Mouse (Mus musculus): ENCODE results near the gene Ly6g5c. TPM values are rescaled to one million over a fixed set of nuclear protein-coding genes. Genes with fewer than 3 reads are reported as not detected.
A peak's percentile ranks its signal among the peaks of the same experiment; 100 is the strongest.

Gene Ly6g5c
- polyA plus RNA-seq, 1 experiment from 2014 or later, result not detected

- Histone ChIP-seq H3K4me1 (replicated peaks; ENCODE audit: control insufficient read depth, insufficient read depth, low read length) (peaks cover 6% of the 10 kb centered on the region; the same call in 1 of the 2 replicates), H3K9me3 (ENCODE audit: control insufficient read depth) (no peaks in the 10 kb centered on the region), H3K27me3 (replicated peaks; ENCODE audit: control insufficient read depth, insufficient read depth, low read length) (no peaks in the 10 kb centered on the region), H3K36me3 (ENCODE audit: control insufficient read depth, insufficient read depth) (peaks cover 26% of the 10 kb centered on the region; the same call in 1 of the 2 replicates), H3K9ac (ENCODE audit: low read depth, low read length) (peak overlapping the region; percentile 78), H3K27ac (ENCODE audit: low read depth, low read length) (peak overlapping the region; percentile 91), H3K4me2 (replicated peaks; ENCODE audit: low read depth) (peak overlapping the region; percentile 84), H3K4me3 (ENCODE audit: low read depth, low read length) (peak overlapping the region; percentile 60)
- TF ChIP-seq CTCF (IDR thresholded peaks at IDR 0.05; ENCODE audit: low read depth), result no peak
- peak; percentile 3; the same call in 1 of the 2 replicates for ATAC-seq
- WGBS, result 9% methylated on average over 6 of the region's 6 CpGs
Observed at GRCm38 (mm10) chr17:35125578-35125977, 17.5 kb downstream of the Ly6g5c start.

- Histone ChIP-seq H3K9ac (ENCODE audit: low read depth, low read length) (peak within 1 kb of the TSS; percentile 78), H3K4me2 (replicated peaks; ENCODE audit: low read depth) (peak within 1 kb of the TSS; percentile 84), H3K27ac (ENCODE audit: low read depth, low read length) (peak within 1 kb of the TSS; percentile 91), H3K4me3 (ENCODE audit: low read depth, low read length) (peak within 1 kb of the TSS; percentile 60), H3K9me3 (ENCODE audit: control insufficient read depth) (no peaks in the 10 kb centered on the region), H3K27me3 (replicated peaks; ENCODE audit: control insufficient read depth, insufficient read depth, low read length) (no peaks in the 10 kb centered on the region), H3K4me1 (replicated peaks; ENCODE audit: control insufficient read depth, insufficient read depth, low read length) (peaks cover 6% of the 10 kb centered on the region; the same call in 1 of the 2 replicates), H3K36me3 (ENCODE audit: control insufficient read depth, insufficient read depth) (peaks cover 26% of the 10 kb centered on the region; the same call in 1 of the 2 replicates)
- WGBS, result under 1% methylated on average over 36 of the region's 36 CpGs
- ATAC-seq, result peak; percentile 59
- peak; percentile 20 for TF ChIP-seq CTCF (IDR thresholded peaks at IDR 0.05; ENCODE audit: low read depth)
Observed at GRCm38 (mm10) chr17:35126206-35126611, 18.1 kb downstream of the Ly6g5c start, which contains the start of gene D17H6S53E. D17H6S53E (plus strand) TSS chr17:35126373.

- Histone ChIP-seq H3K4me2 (replicated peaks; ENCODE audit: low read depth) (peak overlapping the region; percentile 84), H3K4me1 (replicated peaks; ENCODE audit: control insufficient read depth, insufficient read depth, low read length) (peaks cover 6% of the 10 kb centered on the region; the same call in 1 of the 2 replicates), H3K27ac (ENCODE audit: low read depth, low read length) (peak overlapping the region; percentile 91), H3K27me3 (replicated peaks; ENCODE audit: control insufficient read depth, insufficient read depth, low read length) (no peaks in the 10 kb centered on the region), H3K36me3 (ENCODE audit: control insufficient read depth, insufficient read depth) (peaks cover 26% of the 10 kb centered on the region; the same call in 1 of the 2 replicates), H3K9me3 (ENCODE audit: control insufficient read depth) (no peaks in the 10 kb centered on the region), H3K4me3 (ENCODE audit: low read depth, low read length) (peak overlapping the region; percentile 60), H3K9ac (ENCODE audit: low read depth, low read length) (peak overlapping the region; percentile 78)
- no peak for ATAC-seq
- no peak for TF ChIP-seq CTCF (IDR thresholded peaks at IDR 0.05; ENCODE audit: low read depth)
- 54% methylated on average over 13 of the region's 13 CpGs for WGBS
Observed at GRCm38 (mm10) chr17:35127017-35127416, 18.9 kb downstream of the Ly6g5c start.

- H3K4me1 ChIP-seq (replicated peaks; ENCODE audit: control insufficient read depth, insufficient read depth, low read length), result peaks cover 6% of the 10 kb centered on the region; the same call in 1 of the 2 replicates
- H3K4me3 ChIP-seq (ENCODE audit: low read depth, low read length), result no peak overlapping the region
- ATAC-seq, result no peak
- no peak overlapping the region for H3K27ac ChIP-seq (ENCODE audit: low read depth, low read length)
- no peak for TF ChIP-seq CTCF (IDR thresholded peaks at IDR 0.05; ENCODE audit: low read depth)
- no peaks in the 10 kb centered on the region for H3K27me3 ChIP-seq (replicated peaks; ENCODE audit: control insufficient read depth, insufficient read depth, low read length)
- H3K9me3 ChIP-seq (ENCODE audit: control insufficient read depth), result no peaks in the 10 kb centered on the region
- 68% methylated on average over 11 of the region's 11 CpGs for WGBS
- H3K9ac ChIP-seq (ENCODE audit: low read depth, low read length), result no peak overlapping the region
- peaks cover 20% of the 10 kb centered on the region; the same call in 1 of the 2 replicates for H3K36me3 ChIP-seq (ENCODE audit: control insufficient read depth, insufficient read depth)
- H3K4me2 ChIP-seq (replicated peaks; ENCODE audit: low read depth), result peak overlapping the region; percentile 52
Observed at GRCm38 (mm10) chr17:35128996-35129395, 20.9 kb downstream of the Ly6g5c start.

GRCm38 (mm10) chr17:35131038-35131437 is 23.0 kb downstream of the Ly6g5c start:
- 87% methylated on average over 8 of the region's 8 CpGs for WGBS
- H3K27ac ChIP-seq (ENCODE audit: low read depth, low read length), result no peak overlapping the region
- no peaks in the 10 kb centered on the region for H3K4me1 ChIP-seq (replicated peaks; ENCODE audit: control insufficient read depth, insufficient read depth, low read length)
- no peak overlapping the region for H3K9ac ChIP-seq (ENCODE audit: low read depth, low read length)
- H3K9me3 ChIP-seq (ENCODE audit: control insufficient read depth), result no peaks in the 10 kb centered on the region
- no peak for ATAC-seq
- H3K27me3 ChIP-seq (replicated peaks; ENCODE audit: control insufficient read depth, insufficient read depth, low read length), result no peaks in the 10 kb centered on the region
- no peak for TF ChIP-seq CTCF (IDR thresholded peaks at IDR 0.05; ENCODE audit: low read depth)
- H3K4me2 ChIP-seq (replicated peaks; ENCODE audit: low read depth), result no peak overlapping the region
- H3K4me3 ChIP-seq (ENCODE audit: low read depth, low read length), result no peak overlapping the region
- H3K36me3 ChIP-seq (ENCODE audit: control insufficient read depth, insufficient read depth), result peaks cover 16% of the 10 kb centered on the region; the same call in 1 of the 2 replicates

- peaks cover 16% of the 10 kb centered on the region; the same call in 1 of the 2 replicates for H3K36me3 ChIP-seq (ENCODE audit: control insufficient read depth, insufficient read depth)
- H3K4me2 ChIP-seq (replicated peaks; ENCODE audit: low read depth), result no peak within 1 kb of the TSS
- H3K9me3 ChIP-seq (ENCODE audit: control insufficient read depth), result no peaks in the 10 kb centered on the region
- H3K27me3 ChIP-seq (replicated peaks; ENCODE audit: control insufficient read depth, insufficient read depth, low read length), result no peaks in the 10 kb centered on the region
- H3K9ac ChIP-seq (ENCODE audit: low read depth, low read length), result no peak within 1 kb of the TSS
- ATAC-seq, result no peak
- no peaks in the 10 kb centered on the region for H3K4me1 ChIP-seq (replicated peaks; ENCODE audit: control insufficient read depth, insufficient read depth, low read length)
- no peak for TF ChIP-seq CTCF (IDR thresholded peaks at IDR 0.05; ENCODE audit: low read depth)
- H3K4me3 ChIP-seq (ENCODE audit: low read depth, low read length), result no peak within 1 kb of the TSS
- WGBS, result 54% methylated on average over 15 of the region's 15 CpGs
- H3K27ac ChIP-seq (ENCODE audit: low read depth, low read length), result no peak within 1 kb of the TSS
Observed at GRCm38 (mm10) chr17:35131500-35132173, 23.6 kb downstream of the Ly6g5c start, which contains the start of gene Apom. Apom (minus strand) TSS chr17:35132050.

All from intestine, postnatal 0 days (tissue).